Mouse (Mus musculus): Measurements from ENCODE around the gene Mical3.
A peak's percentile ranks its signal among the peaks of the same experiment; 100 is the strongest.

Mical3 gene

GRCm38 (mm10) chr6:121145906-121146305 is 15.1 kb upstream of the Mical3 start:
- DNase-seq (ENCODE audit: low spot score in 2 of 2): no peak

- DNase-seq (ENCODE audit: low spot score in 2 of 2): no peak
Measured at GRCm38 (mm10) chr6:121145010-121145604, 14.3 kb upstream of the Mical3 start.

- DNase-seq (ENCODE audit: low spot score in 2 of 2): peak; percentile 66 to 72
Measured at GRCm38 (mm10) chr6:121144066-121144465, 13.3 kb upstream of the Mical3 start.

GRCm38 (mm10) chr6:121143439-121143838 is 12.6 kb upstream of the Mical3 start:
- no peak for DNase-seq (ENCODE audit: low spot score in 2 of 2)

- DNase-seq (ENCODE audit: low spot score in 2 of 2): no peak
Measured at GRCm38 (mm10) chr6:121142298-121142697, 11.5 kb upstream of the Mical3 start.

- DNase-seq (ENCODE audit: low spot score in 2 of 2): no peak
Measured at GRCm38 (mm10) chr6:121139271-121139670, 8.5 kb upstream of the Mical3 start.

GRCm38 (mm10) chr6:121138338-121139040 is 7.7 kb upstream of the Mical3 start:
- DNase-seq (ENCODE audit: low spot score in 2 of 2): no peak

GRCm38 (mm10) chr6:121137222-121137621 is 6.4 kb upstream of the Mical3 start:
- DNase-seq (ENCODE audit: low spot score in 2 of 2): no peak

- DNase-seq (ENCODE audit: low spot score in 2 of 2): no peak
Measured at GRCm38 (mm10) chr6:121134884-121135283, 4.1 kb upstream of the Mical3 start.

- DNase-seq (ENCODE audit: low spot score in 2 of 2): no peak
Measured at GRCm38 (mm10) chr6:121134249-121134648, 3.5 kb upstream of the Mical3 start.

- DNase-seq (ENCODE audit: low spot score in 2 of 2): peak; percentile 94
Measured at GRCm38 (mm10) chr6:121130039-121130705, 627 bp downstream of the Mical3 start.

- DNase-seq (ENCODE audit: low spot score in 2 of 2): peak; percentile 64 to 66
Measured at GRCm38 (mm10) chr6:121129506-121129905, 1.3 kb downstream of the Mical3 start.

- DNase-seq (ENCODE audit: low spot score in 2 of 2): no peak
Measured at GRCm38 (mm10) chr6:121128736-121129135, 2.1 kb downstream of the Mical3 start.

GRCm38 (mm10) chr6:121127726-121128125 is 3.1 kb downstream of the Mical3 start:
- no peak for DNase-seq (ENCODE audit: low spot score in 2 of 2)

GRCm38 (mm10) chr6:121126202-121126601 is 4.6 kb downstream of the Mical3 start:
- no peak for DNase-seq (ENCODE audit: low spot score in 2 of 2)

- no peak for DNase-seq (ENCODE audit: low spot score in 2 of 2)
Measured at GRCm38 (mm10) chr6:121122739-121123241, 8.0 kb downstream of the Mical3 start.

- no peak for DNase-seq (ENCODE audit: low spot score in 2 of 2)
Measured at GRCm38 (mm10) chr6:121120776-121121175, 10.0 kb downstream of the Mical3 start.

GRCm38 (mm10) chr6:121117971-121118755 is 12.6 kb downstream of the Mical3 start:
- no peak for DNase-seq (ENCODE audit: low spot score in 2 of 2)

GRCm38 (mm10) chr6:121117142-121117541 is 13.7 kb downstream of the Mical3 start:
- no peak for DNase-seq (ENCODE audit: low spot score in 2 of 2)

- DNase-seq (ENCODE audit: low spot score in 2 of 2): no peak
Measured at GRCm38 (mm10) chr6:121116434-121116833, 14.4 kb downstream of the Mical3 start.

- DNase-seq (ENCODE audit: low spot score in 2 of 2): no peak
Measured at GRCm38 (mm10) chr6:121111448-121112055, 19.2 kb downstream of the Mical3 start.
